Mouse (Mus musculus) lung, postnatal 0 days (tissue): Measurements from ENCODE around the gene Jagn1.

Source experiments
- CTCF ChIP-seq: IDR thresholded peaks from 2 replicates; pipeline ENCODE4 v1.5.1; 2016; ENCODE audit warnings: antibody characterized with exemption, mild to moderate bottlenecking
- EP300 ChIP-seq: IDR thresholded peaks from 2 replicates; pipeline ENCODE4 v1.6.1; 2016; ENCODE audit warnings: antibody characterized with exemption, mild to moderate bottlenecking, control low read depth

DNA sequence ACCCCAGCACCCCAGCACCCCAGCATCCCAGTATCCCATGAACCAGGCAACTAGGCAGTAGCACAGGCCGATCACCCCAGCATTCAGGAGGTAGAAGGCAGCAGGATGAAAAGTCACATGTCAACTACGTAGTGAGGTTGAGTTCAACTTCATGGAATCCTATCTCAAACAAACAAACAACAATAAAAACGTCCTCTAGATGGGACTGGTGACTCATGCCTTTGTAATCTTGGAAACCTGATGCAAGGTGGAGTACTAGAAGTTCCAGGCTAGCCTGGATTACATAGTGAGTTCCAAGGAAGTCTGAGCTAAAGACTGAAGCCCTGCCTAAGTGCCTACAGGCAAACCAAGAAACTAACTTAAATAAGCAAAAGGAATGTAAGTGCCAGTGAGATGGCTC lies 11.5 kb upstream of the Jagn1 start:
- TF ChIP-seq CTCF = no peak
- TF ChIP-seq EP300 = no peak
